Mouse (Mus musculus): Measurements from ENCODE around the gene Gstp3.

DNA sequence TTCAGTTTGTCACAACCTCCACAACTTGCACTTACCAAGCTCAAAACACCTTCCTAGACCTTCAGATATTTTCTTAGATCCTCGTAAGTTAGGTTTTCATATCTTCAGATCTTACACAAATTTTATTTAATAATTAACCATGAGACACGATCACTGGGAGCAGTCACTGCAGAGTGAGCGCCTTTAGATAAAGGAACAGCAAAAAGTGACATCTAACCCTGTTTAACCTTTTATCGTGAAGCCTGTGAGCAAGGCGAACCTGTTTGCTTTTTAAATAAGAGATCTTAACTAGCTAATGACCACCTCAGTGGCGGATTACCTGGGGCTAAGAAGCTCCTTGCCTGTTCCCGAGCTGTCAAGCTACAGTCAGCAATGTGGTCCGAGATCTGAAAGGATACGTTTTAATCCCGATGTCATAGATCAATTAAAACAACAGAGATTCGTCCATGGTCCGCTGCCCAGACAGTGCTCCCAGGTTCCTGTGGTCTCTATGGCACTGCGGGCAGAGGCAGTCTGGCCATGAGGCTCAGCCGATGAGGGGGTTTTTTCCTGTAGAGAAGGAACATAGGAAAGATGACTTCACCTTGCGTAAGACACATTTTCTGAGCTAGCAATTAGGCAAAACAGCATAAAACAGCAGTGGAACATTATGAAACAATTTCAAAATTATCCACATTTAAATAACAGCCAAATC lies 9.5 kb upstream of the Gstp3 start:
- no peak for TF ChIP-seq JUND (conservative IDR thresholded peaks at IDR 0.05; ENCODE audit: low read depth, low read length)
- no peak for TF ChIP-seq EP300 (IDR thresholded peaks at IDR 0.05; ENCODE audit: low read length)
- no peak for TF ChIP-seq JUN (IDR thresholded peaks at IDR 0.05; ENCODE audit: insufficient read depth, low read depth, low read length)
- TF ChIP-seq USF1 (IDR thresholded peaks at IDR 0.05; ENCODE audit: low read depth, low read length) = no peak
- no peak for TF ChIP-seq RAD21 (IDR thresholded peaks at IDR 0.05; ENCODE audit: low read depth, low read length)
- no peak for TF ChIP-seq MAX (IDR thresholded peaks at IDR 0.05; ENCODE audit: low read length)
- TF ChIP-seq POLR2A (IDR thresholded peaks at IDR 0.05; ENCODE audit: low read depth, low read length) = no peak
- TF ChIP-seq BHLHE40 (IDR thresholded peaks at IDR 0.05; ENCODE audit: low read depth, low read length) = no peak
- TF ChIP-seq POLR2AphosphoS2 (IDR thresholded peaks at IDR 0.05; ENCODE audit: low read depth, low read length) = no peak
- no peak for TF ChIP-seq MYC (IDR thresholded peaks at IDR 0.05; ENCODE audit: low read depth, low read length)
- TF ChIP-seq CTCF (conservative IDR thresholded peaks at IDR 0.05 in 1 of 2, IDR thresholded peaks at IDR 0.05 in 1 of 2; ENCODE audit: low read depth in 2 of 2, low read length in 2 of 2) = no peak
- no peak for TF ChIP-seq TBP (conservative IDR thresholded peaks at IDR 0.05; ENCODE audit: low read depth, low read length)
- TF ChIP-seq NELFE (IDR thresholded peaks at IDR 0.05; ENCODE audit: low read depth, low read length) = no peak
- no peak for TF ChIP-seq E2F4 (IDR thresholded peaks at IDR 0.05; ENCODE audit: insufficient replicate concordance, low read depth, low read length)

All from CH12.LX (cell line).